Mouse (Mus musculus) frontal cortex, postnatal 10 days (tissue): ENCODE data around the gene Armcx5.
"Not testable (repeated sequence)": the region's sequence is repeated elsewhere in the genome, so short reads cannot be mapped to it uniquely, and the experiment has no call there.

ENCODE experiments used
- DNase-seq, 2 experiments: peaks; one replicate each; pipeline ENCODE4 v3.0.0; 2022; ENCODE audit warnings: low spot score in 2 of 2, mixed read lengths in 1 of 2

Gene Armcx5

DNA sequence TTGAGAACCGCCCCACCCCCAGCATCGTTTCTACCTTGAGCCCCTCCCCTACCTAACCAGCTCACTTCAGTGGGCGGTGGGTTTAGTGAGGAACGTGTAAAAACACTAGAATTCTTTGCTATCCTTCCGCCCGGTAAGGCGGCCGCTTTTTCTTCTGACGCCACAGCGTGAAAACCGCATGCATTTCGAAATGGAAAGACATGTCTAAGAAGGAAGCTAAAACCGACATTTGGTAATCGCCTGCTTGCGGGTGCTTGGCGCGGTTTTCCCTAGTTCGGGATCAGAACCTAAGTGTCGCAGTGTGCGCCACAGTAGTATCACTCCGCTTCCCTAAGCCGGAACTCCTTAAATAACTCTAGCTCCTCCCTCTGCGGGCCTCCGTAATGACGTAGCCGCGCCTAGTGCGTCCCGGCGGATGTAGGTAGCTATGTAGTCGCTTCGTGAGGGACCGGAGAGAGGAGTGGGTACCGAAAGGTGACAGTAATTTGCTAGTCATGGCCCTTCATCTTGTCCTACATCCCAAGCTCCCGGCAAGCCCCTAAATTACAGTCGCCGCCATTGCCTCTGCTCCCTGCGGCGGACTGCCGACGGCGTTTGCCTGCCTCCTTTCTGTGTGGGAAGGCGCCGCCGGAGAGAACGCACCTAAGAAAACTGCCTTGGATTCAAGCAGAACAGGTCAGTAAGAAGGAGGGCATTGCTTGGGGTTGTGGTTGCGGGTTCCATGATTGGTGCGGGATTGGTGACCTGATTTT, at the start of gene Armcx5, which contains the start of gene Gprasp1:
Gene Armcx5 (plus strand): TSS at position 430 of the 752 bp plus-strand sequence.
Gene Gprasp1 (plus strand): TSS at position 430 of the 752 bp plus-strand sequence.
- DNase-seq: peak; percentile 80 to 84

DNA sequence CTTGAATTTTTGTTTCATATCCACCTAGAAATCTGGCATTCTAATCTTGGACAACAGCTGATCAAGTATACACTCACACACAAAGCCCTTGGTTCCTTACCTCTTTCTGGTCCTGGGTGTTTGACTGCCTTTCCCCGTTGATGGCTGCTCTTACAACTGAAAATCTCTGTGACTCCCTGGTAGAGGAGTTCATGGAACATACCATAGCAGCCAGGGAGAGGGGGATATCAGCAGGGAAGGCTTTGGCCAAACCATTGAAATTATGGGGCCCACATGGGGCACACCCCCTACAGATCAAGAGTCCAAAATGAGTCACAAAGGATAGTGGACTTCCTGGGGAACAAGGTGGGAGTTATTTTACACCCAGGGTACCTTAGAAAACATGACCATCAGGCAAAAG, 48.9 kb upstream of the Armcx5 start, which contains the start of gene Tcp11x2:
Gene Tcp11x2 (minus strand): TSS at position 158 of the 400 bp plus-strand sequence.
- DNase-seq: no peak

- DNase-seq: no peak
Observed at GRCm38 (mm10) chrX:135703111-135703510, 39.4 kb upstream of the Armcx5 start.

GRCm38 (mm10) chrX:135704349-135704748, 38.2 kb upstream of the Armcx5 start:
- DNase-seq: no peak

GRCm38 (mm10) chrX:135712845-135713244, 29.7 kb upstream of the Armcx5 start:
- DNase-seq: no peak

DNA sequence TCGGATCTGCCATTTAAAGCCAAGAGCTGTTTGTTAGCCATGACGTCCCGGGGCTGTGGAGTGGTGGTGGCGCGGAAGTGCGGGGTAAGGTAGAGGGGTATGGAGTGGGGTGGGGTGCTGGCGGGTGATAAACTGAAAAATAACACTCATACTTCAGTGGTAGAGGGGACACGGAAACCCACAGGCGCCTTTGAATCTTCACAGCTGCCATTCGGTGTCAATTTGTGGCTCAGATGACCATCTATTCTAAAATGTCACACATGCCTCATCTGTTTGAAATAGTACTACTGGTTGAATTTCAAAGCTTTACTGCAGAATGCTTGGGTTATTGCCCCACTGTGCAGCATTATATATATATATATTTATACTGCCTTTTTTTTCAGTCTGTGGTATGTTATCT, 17.4 kb upstream of the Armcx5 start, which contains the start of gene Tmsb15a:
Gene Tmsb15a (minus strand): TSS at position 101 of the 400 bp plus-strand sequence.
- DNase-seq: no peak

DNA sequence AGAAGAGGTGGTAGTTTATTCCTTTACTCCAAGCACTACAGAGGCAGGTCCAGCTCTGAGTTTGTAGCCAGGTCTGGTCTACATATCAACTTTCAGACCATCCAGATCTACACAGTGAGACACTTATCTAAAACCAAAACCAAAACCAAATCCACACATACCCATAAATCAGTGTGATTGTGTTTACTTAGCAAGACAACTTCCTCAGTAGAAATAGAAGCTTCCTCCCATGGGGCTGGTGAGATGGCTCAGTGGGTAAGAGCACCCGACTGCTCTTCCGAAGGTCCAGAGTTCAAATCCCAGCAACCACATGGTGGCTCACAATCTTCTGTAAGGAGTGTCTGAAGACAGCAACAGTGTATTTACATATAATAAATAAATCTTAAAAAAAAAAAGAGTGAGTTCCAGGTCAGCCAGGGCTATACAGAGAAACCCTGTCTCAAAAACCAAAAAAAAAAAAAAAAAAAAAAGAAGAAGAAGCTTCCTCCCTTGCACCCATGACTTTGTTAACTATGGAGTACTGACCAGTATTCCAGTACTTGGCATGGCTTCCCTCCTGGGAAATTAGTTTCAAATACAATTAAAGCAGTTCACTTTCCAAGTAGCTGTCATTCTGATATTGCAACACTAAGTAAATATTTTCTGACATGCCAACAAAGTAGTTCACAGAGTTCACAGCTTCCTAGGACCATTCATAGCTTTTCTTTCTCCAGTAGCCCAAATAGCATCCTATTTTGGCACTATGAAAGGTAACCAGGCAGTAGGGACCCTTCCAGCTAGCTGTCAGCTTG, 3.6 kb upstream of the Armcx5 start:
- DNase-seq: no peak

- peak in 1 of 2 experiments; percentile 6 for DNase-seq
Observed at GRCm38 (mm10) chrX:135743056-135743355, 473 bp downstream of the Armcx5 start.

DNA sequence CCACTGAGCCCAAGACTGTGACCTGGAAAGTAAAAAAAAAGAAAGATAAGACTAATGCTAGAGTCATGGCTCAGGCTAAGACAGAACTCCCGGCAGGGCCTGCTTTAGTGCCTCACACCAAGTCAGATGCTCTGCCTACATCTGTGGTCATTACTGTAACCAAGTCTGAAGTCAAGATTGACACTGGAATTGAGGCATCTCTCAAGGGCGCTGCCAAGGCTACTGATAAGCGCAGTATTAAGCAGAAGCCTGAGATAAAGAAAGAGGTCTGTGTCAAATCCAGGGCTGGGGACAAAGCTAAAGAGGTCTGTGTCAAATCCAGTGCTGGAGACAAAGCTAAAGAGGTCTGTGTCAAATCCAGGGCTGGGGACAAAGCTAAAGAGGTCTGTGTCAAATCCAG, 2.8 kb downstream of the Armcx5 start:
- DNase-seq: not testable (repeated sequence)

DNA sequence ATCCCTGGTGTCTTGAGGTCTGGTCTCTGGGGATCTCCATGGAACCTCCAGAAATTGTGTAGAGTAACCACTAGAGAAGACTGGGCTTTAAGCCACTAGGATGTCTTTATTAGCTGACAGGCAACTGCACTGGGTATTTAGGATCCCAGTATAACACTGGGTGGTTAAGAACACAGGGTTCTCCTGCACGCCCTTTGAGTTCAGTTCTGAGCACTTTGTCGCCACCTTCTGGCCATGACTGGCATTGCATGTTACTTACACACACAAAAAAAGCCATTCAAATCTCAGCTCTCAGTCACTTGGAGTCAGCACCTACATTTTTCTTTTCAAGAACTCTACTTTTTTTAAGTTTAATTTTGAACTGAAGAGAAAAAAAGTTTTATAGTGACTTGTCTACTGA, 10.3 kb downstream of the Armcx5 start:
- peak; percentile 17 to 65 for DNase-seq

- peak in 1 of 2 experiments; percentile 15 for DNase-seq
Observed at GRCm38 (mm10) chrX:135761707-135762106, 19.2 kb downstream of the Armcx5 start.

DNA sequence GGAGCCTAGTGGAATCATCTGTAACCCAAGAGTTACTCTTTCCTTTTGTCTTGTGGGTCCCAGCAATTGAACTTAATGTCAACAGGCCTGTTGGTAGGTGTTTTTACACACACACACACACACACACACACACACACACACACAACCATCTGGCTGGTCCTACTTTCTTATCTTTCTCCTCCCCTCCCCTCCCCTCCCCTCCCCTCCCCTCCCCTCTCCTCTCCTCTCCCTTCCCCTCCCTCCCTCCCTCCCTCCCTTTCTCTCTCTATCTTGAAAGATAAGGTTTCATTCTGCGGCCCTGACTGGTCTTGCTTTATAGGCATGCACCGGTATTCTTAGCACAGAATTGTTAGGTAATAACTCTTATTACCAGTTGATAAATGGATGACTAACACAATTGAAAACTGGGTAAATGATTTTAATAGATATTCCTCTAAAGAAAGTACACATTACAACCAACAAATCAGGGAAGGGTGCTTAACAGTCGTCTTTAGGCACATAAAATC, 25.6 kb downstream of the Armcx5 start:
- DNase-seq: no peak

- DNase-seq: no peak
Observed at GRCm38 (mm10) chrX:135768565-135768964, 26.0 kb downstream of the Armcx5 start.

DNA sequence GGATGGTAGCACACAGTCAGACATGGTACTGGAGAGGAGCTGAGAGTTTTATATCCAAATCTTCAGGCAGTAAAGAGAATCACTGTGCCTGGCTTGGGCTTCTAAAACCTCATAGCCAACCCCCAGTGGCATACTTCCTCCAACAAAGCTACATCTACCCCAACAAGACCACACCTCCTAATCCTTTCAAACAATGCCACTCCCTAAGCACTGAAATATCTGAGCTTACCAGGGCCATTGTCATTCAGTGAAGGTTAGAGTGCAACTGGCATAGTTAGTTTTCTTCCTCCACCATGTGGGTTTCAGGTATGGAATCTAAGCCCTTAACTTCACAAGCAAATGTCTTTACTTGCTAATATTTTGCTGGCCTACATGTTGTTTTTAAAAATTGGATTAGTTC, 49.0 kb downstream of the Armcx5 start:
- DNase-seq: no peak

DNA sequence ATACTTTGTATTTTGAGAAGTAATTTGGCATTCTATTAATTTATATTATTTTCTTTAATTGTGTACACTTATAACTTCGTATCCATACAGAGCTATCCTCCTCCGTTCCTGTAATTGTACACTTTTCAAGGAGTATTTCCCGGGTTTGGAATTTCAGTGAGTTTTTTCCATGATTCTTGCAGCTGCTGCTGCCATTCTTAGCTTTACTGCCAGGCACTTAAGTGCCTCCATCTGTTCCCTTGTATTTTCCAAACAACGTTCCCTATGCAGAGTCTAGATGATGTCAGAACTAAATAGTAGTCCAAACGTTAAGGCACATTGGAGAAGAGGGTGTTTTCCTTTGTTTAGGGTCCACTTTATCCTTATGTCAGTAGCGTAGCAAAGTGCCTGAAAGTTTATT, 49.8 kb downstream of the Armcx5 start:
- DNase-seq: no peak

DNA sequence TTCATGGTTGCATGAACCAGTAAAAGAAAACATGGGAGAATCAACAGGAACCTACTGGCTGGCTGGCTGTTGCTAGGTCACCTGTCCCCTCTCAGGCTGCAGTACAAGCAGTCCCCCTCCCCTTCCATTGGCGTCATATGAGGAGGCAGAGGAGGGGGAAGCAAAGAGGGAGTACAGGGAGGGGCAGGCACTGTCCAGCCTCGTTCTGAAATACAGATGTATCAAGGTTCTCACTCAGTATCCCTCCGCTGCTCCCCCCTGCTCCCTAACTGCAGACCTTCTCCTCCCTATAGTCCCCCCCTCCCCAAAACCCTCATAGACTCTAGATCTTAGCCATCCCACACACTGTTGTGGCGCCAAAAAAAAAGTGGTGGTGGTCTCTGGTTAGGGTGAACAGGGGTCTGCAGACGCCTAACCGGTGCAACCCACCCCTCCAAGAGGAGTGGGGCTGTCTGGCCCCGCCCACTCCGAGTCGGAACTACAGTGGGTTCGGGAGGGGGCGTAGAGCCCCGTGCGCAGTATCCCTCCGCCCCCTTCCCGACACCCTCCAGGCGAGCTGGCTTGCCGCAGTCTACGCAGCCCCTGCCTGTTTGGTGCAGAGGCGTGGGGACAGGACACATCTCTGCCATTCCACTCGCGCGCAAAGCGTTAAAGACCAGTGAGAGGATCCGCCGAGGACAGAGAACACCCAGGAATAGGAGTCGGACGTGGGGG, 53.2 kb downstream of the Armcx5 start:
- DNase-seq: peak; percentile 68 to 70

DNA sequence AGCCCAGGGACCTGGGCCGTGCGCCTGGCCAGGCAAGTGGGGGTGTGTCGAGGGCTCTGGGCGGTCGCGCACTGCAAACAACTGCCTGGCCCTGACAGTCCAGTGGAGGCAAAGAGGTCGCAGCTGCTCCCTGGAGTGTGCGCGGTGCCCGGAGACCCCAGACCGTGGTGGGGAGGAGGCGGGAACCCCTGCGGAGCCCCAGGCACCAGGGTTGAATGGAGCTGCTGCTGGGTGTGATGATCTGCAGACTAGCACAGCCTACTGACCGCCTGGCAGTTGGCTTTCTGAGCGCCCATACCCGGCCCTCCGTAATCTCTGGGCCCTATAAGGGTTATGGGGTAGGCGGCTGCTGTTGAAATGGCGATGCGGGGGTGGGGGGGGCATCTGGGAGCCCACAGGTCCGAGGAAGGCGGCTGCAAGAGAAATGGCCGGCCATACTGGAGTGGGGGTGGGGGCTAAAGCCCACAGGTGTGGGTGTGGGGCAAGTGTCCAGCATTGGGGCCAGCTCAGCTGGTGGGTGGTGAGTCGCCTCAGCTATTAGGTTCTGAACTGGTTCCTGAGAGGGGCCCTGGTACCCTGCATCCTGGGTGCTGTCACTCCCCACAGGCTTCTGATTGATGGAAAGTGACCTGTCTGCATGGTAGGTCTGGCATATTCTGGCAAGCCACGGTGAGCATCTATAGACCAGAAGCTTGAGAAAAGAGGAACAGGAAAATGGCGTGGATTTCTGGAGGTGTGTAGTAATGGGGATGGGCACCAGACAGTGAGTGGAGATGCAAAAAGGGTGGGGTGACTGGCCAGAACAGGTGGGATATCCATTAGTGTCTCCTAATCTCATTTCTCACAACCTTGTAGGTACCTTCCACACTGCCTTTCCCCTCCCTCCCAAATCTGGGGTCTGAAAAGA, 54.0 kb downstream of the Armcx5 start:
- peak in 1 of 2 experiments; percentile 19 for DNase-seq
